Mouse (Mus musculus) ES-E14 (cell line): Measurements from ENCODE around the gene Myl7.

Source experiments
- HCFC1 ChIP-seq: IDR thresholded peaks from 2 replicates; pipeline ENCODE4 v1.6.1; 2012; ENCODE audit warnings: low read length, inconsistent platforms, borderline replicate concordance; ENCODE audit not compliant: insufficient read depth
- MAFK ChIP-seq: IDR thresholded peaks from 2 replicates; pipeline ENCODE4 v1.6.1; 2014; ENCODE audit warnings: mild to moderate bottlenecking, low read depth, low read length, inconsistent platforms; ENCODE audit not compliant: insufficient read depth
- ZC3H11A ChIP-seq: IDR thresholded peaks from 2 replicates; pipeline ENCODE4 v1.6.1; 2012; ENCODE audit warnings: low read depth, mild to moderate bottlenecking, inconsistent platforms, low read length, borderline replicate concordance
- ZNF384 ChIP-seq: IDR thresholded peaks from 2 replicates; pipeline ENCODE4 v1.6.1; 2012; ENCODE audit warnings: low read depth, low read length, inconsistent platforms

DNA sequence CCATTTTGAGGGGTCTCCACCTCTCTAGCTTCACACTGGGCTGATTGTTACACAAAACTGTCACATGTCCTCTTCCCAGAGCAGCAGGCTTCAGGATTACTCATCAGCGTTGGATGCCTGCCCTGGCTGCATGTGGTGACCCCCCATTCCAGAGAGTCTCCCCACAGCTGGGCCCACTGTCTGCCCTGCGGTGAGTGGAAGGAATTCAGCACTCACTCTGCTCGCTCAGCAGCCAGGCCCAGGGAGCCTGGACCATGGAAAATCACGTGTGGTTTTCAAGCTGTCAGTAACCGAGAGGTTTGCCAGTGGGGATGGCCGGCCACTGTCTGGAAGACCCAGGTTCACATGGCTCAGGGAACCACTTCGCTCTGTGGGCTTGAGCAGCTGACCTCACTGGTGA lies 42.7 kb downstream of the Myl7 start:
- TF ChIP-seq HCFC1 (no peak), ZC3H11A (no peak), ZNF384 (no peak), MAFK (no peak)
